Mouse (Mus musculus) cerebellum, adult 8-10 months (tissue): Measurements from ENCODE around the gene Mphosph9.
"Not testable (repeated sequence)": the region's sequence is repeated elsewhere in the genome, so short reads cannot be mapped to it uniquely, and the experiment has no call there.

ENCODE experiments used
- DNase-seq: peaks from one replicate; pipeline ENCODE4 v3.0.0; 2022

Mphosph9 gene

GRCm38 (mm10) chr5:124341753-124342339 lies 14.1 kb upstream of the Mphosph9 start:
- not testable (repeated sequence) for DNase-seq

- DNase-seq = peak; percentile 71
Observed at GRCm38 (mm10) chr5:124338791-124339190, 11.0 kb upstream of the Mphosph9 start.

- DNase-seq = no peak
Observed at GRCm38 (mm10) chr5:124337909-124338308, 10.1 kb upstream of the Mphosph9 start.

- no peak for DNase-seq
Observed at GRCm38 (mm10) chr5:124337103-124337502, 9.3 kb upstream of the Mphosph9 start.

DNA sequence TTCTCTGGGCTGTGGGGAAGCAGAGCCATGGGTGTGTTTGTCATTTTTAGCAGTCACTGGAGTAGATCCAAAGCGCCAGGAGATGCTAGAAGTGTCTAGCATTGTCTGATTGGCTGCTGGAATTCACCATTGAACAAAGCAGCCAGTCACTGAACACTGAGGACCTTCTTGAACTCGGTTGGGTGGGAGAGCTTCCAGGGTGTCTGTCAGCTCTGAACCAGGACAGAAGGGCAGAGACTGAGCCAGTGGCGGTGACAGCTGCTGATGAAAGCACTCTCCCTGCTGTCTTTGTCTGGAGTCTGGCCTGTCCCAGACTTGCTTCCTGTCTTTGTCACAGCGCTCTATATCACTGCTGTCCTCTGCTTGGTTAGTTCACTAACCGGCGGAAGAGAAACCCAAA lies 6.6 kb upstream of the Mphosph9 start:
- DNase-seq = no peak

DNA sequence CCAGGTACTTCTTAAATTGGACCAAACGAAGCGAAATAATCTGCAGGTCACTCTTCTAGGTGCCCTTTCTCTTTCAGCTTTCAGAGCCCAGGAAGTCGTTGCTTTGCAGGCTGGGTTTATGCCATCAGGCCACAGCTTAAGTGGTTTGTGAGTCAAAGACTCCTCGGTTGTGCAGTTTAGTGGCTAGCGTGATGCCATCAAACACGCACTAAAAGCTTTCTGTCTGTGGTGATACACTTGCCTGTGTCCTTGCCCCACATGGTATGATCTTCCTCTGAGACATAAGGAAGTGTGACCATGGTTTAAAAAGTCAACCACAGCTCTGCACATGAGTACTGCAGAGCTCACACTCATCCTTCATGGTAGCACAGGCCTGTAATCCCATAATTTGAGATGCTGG lies 2.3 kb upstream of the Mphosph9 start:
- DNase-seq = no peak

- DNase-seq = no peak
Observed at GRCm38 (mm10) chr5:124326829-124327228, 943 bp downstream of the Mphosph9 start.

DNA sequence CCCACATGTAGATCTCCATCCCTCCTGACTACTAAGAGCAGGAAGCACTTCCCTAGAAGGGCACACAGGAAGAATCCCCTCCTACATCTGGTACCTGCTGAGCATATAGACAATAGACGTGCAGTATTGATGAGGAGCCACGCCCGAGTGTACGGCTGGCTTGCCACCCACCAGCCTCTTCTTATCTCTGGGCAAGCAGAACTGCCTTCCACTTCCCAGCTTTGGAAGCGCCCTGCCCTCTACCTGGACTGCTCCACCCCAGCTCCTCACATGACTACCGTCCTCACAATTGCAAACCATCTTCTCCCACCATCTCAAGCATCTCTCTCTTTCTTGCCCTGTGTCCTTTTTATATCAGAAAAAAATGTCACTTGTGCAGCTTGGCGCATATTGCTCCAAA lies 10.1 kb downstream of the Mphosph9 start:
- no peak for DNase-seq

- DNase-seq = peak; percentile 84
Observed at GRCm38 (mm10) chr5:124315941-124316340, 11.8 kb downstream of the Mphosph9 start.

GRCm38 (mm10) chr5:124315498-124315897 lies 12.3 kb downstream of the Mphosph9 start:
- no peak for DNase-seq

DNA sequence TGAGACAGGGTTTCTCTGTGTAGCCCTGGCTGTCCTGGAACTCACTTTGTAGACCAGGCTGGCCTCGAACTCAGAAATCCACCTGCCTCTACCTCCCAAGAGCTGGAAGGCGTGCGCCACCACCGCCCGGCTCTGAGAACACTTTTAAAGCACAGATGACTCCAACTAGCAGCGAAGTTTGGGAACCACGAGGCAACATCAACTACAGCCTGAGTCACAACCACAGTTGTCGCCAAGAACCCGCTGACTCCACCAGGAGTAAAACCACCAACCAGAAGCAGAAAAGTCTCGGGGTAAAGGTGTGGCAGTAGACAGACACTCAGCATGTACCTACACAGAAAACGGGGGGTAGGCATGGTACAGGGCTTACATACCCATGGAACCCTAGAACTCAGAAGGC lies 17.7 kb downstream of the Mphosph9 start:
- DNase-seq = no peak

DNA sequence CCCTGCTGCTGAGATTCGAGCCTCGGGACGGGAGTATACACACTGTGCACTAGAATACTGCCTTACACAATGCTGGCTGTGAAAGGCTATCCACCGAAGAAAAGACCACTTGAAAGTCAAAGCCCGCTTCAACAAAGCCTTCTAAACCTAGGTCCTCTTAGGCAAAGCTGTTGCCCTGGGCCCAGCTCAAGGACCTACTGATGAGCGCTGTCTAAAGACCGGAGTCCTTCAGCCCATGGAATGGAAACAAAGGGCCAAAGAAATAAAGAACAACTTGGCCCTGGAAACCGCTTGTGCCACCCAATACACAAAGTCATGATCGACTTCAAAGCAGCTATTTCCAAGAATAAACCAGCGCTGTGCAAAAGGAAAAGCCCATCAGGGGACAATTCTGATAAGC lies 18.6 kb downstream of the Mphosph9 start:
- no peak for DNase-seq

DNA sequence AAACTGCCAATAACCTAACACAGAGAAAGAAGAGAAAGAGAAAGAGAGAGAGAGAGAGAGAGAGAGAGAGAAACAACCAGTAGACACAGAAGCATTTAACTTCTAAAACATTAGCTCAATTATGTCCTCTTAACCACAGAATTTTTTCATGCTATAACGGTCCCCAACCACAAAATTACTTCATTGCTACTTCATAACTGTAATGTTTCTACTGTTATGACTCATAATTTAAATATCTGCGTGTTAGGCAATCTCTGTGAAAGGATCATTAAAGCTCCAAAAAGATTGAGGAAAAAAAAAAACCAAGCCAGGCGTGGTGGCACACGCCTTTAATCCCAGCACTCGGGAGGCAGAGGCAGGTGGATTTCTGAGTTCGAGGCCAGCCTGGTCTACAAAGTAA lies 24.9 kb downstream of the Mphosph9 start:
- not testable (repeated sequence) for DNase-seq

- no peak for DNase-seq
Observed at GRCm38 (mm10) chr5:124300132-124300531, 27.6 kb downstream of the Mphosph9 start.

- peak; percentile 28 for DNase-seq
Observed at GRCm38 (mm10) chr5:124299307-124299706, 28.5 kb downstream of the Mphosph9 start.

DNA sequence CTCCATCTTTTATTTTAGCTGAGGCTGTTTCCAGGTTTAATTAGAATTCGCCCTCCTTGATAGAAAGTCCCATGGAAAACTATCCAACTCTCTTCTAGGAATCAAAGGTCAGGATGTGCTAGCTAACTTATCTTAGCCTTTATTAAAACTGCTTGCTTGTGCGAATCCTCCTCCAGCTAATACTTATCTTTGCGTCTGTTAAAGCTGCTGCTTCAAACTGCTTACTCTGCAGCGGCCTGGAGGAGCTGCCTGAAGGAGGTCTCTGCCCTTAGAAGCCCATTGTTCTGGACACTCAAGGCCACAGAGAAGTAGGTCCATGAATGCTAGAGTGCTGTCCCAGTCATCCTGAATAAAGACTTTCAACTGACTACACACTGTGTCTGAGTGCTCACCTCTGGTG lies 31.3 kb downstream of the Mphosph9 start:
- no peak for DNase-seq

DNA sequence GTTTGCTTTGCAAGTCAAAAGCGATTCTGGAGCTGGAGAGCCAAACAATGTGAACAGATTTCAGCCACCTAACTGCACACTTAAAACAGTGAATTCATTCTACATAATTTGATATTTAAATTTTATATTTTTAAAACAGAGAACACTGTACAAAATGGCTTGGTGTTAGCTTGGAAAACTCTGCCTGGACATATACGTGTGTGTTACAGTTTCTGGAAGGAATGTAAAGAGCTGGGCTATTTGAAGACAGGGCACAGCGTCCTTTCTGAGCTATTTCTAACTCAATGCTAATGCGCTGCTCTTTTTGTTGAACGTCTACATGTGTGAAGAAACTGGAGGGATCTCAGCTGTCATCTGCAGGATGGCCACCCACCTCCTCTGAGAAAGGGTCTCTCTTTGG lies 33.8 kb downstream of the Mphosph9 start:
- no peak for DNase-seq

DNA sequence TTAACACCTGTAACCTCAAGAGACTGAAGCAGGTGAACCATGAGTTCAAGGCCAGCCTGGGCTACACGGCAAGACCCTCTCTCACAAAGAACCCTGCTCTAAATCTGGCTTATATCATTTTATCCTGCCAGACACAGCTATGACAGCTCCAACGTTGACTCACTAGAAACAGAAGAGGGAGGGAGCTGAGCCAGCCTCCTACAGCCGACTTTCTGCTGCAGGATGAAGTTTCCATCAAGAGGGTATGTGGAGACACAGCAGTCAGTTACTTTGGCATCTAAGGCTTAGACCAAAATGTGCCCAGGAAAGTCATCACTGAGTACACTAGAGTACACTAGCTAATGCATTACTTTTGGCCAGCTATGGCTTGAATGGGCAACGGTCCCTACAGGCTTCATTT lies 37.6 kb downstream of the Mphosph9 start:
- no peak for DNase-seq

DNA sequence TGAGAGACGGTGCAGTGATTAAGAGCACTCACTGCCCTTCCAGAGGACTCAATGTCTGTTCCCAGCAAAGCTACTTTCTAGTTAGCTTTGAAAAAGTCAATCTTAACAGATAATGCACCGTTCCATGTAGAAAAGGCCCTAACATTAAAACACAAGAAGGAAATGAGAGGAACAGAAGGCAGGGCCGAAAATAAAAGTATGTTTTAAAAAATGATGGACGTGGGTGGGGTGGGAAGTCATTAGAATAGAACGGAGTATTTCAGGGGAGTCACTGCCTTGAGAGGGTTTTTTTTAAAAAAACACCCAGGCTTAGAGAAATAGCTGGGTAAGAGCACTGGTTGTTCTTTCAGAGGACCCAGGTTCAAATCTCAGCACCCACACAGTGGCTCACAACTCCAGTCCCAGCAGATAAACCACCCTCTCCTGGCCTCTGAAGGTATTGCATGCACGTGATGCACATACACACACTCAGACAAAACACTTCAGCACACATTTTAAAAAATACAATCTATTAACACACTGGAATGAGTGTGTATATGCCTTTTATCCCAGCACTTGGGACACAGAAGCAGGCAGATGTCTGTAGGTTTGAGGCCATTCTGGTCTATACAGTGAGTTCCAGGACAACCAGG lies 40.0 kb downstream of the Mphosph9 start:
- no peak for DNase-seq

- no peak for DNase-seq
Observed at GRCm38 (mm10) chr5:124284330-124284729, 43.4 kb downstream of the Mphosph9 start.

- no peak for DNase-seq
Observed at GRCm38 (mm10) chr5:124282854-124283253, 44.9 kb downstream of the Mphosph9 start.

DNA sequence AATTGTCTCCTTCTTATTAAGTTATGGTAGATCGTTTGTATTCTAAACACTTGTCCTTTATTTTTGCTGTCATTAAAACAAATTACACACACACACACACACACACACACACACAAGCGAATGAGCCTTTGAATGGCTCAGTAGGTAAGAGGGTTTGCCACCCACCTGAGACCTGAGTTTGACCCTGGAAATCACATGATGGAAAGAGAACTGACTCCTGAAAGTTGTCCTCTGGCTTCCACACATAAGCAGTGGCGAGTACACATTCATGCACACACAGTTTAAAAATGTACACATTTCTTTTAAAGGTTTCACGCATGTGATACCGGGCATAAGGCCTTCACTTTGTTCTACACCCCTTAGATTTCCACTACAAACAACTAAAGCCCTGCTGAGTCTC lies 57.5 kb downstream of the Mphosph9 start:
- no peak for DNase-seq

GRCm38 (mm10) chr5:124269661-124270060 lies 58.1 kb downstream of the Mphosph9 start:
- no peak for DNase-seq

DNA sequence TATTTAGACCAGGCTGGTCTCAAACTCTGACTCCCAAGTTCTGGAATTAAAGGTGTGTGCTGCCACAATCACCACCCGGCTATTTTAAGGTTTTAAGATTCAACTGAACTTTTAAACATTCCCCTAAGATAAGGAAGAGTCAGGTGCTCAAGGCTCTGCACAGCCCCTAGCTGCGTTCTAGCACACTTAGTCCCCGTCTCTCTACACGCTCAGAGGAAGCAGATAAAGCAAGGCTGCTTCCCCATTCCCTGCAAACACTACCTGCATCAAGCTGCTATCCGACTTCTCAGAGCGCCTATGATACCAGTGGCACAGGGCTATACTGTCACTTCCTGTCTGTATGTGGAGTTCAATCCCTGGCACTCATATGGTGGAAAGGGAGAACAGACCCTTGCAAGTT lies 60.1 kb downstream of the Mphosph9 start:
- no peak for DNase-seq

DNA sequence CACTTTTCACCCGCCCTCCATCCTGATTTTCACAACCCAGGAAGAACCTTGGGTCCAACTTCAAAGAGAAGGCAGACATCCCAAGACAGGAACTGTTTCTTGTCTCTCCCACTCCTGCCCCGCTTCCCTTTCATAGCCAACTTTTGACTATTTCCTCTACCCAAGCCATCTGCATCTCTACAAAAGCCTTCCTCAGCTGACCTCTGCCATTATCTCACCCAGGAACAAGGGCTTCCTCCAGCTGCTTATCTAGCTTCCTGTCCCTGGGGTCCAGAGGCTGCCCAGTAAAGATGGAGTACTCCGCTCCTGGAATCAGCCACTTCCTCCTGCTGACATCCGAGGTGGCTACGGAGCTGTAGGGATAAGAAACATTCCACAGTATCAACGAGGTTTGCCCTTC lies 61.0 kb downstream of the Mphosph9 start:
- no peak for DNase-seq
